Mouse (Mus musculus) embryonic facial prominence, embryonic 13.5 days (tissue): ENCODE data around the gene Lcp1. TPM values are rescaled to one million over a fixed set of nuclear protein-coding genes. Genes with fewer than 3 reads are reported as not detected.
"Not testable (repeated sequence)": the region's sequence is repeated elsewhere in the genome, so short reads cannot be mapped to it uniquely, and the experiment has no call there.

Experiments
- ATAC-seq: fragments of 200-750 bp; cut with Nextera tagmentation; 2 replicates; pipeline ENCODE4 v1.8.0; 2017; ENCODE audit warnings: low read depth; ENCODE audit not compliant: insufficient number of reproducible peaks, insufficient read depth, low FRiP score, low TSS enrichment
- H3K27ac ChIP-seq: fragments of 300-500 bp; sonication (generic); 2 replicates; pipeline ENCODE4 v1.5.1; 2015; ENCODE audit warnings: moderate library complexity, mild to moderate bottlenecking, inconsistent platforms
- H3K27me3 ChIP-seq: fragments of 300-500 bp; sonication (generic); 2 replicates; pipeline ENCODE4 v1.6.1; 2015; ENCODE audit warnings: mild to moderate bottlenecking, inconsistent platforms
- H3K36me3 ChIP-seq: fragments of 300-500 bp; sonication (generic); 2 replicates; pipeline ENCODE4 v1.6.1; 2015; ENCODE audit warnings: mild to moderate bottlenecking, inconsistent platforms
- H3K4me1 ChIP-seq: fragments of 300-500 bp; sonication (generic); 2 replicates; pipeline ENCODE4 v1.6.1; 2015; ENCODE audit warnings: inconsistent platforms
- H3K4me2 ChIP-seq: fragments of 300-500 bp; sonication (generic); 2 replicates; pipeline ENCODE4 v1.6.1; 2015; ENCODE audit warnings: moderate library complexity, mild to moderate bottlenecking, inconsistent platforms
- H3K4me3 ChIP-seq: fragments of 300-500 bp; sonication (generic); 2 replicates; pipeline ENCODE4 v1.5.1; 2015; ENCODE audit warnings: mild to moderate bottlenecking, inconsistent platforms
- H3K9ac ChIP-seq: fragments of 300-500 bp; sonication (generic); 2 replicates; pipeline ENCODE4 v1.6.1; 2015; ENCODE audit warnings: mild to moderate bottlenecking, inconsistent platforms
- H3K9me3 ChIP-seq: fragments of 300-500 bp; sonication (generic); 2 replicates; pipeline ENCODE4 v1.6.1; 2016; ENCODE audit warnings: inconsistent platforms
- WGBS: fragments of 180-500 bp; shearing (Covaris S2); methylation state at CpG from one replicate; pipeline ENCODE4 v1.1.7; 2015; ENCODE audit warnings: mixed read lengths; 5-methylcytosine and 5-hydroxymethylcytosine counted together
- polyA plus RNA-seq: library from polyadenylated mRNA; unstranded; fragments of >200 nt; fragmentation: Nextera tagmentation; extraction: Ambion mirVana; gene quantifications from 2 replicates; pipeline ENCODE4 v1.2.1, GENCODE M21; 2015

Gene Lcp1
- polyA plus RNA-seq: 24.9 and 28.7 TPM in 2 replicates

DNA sequence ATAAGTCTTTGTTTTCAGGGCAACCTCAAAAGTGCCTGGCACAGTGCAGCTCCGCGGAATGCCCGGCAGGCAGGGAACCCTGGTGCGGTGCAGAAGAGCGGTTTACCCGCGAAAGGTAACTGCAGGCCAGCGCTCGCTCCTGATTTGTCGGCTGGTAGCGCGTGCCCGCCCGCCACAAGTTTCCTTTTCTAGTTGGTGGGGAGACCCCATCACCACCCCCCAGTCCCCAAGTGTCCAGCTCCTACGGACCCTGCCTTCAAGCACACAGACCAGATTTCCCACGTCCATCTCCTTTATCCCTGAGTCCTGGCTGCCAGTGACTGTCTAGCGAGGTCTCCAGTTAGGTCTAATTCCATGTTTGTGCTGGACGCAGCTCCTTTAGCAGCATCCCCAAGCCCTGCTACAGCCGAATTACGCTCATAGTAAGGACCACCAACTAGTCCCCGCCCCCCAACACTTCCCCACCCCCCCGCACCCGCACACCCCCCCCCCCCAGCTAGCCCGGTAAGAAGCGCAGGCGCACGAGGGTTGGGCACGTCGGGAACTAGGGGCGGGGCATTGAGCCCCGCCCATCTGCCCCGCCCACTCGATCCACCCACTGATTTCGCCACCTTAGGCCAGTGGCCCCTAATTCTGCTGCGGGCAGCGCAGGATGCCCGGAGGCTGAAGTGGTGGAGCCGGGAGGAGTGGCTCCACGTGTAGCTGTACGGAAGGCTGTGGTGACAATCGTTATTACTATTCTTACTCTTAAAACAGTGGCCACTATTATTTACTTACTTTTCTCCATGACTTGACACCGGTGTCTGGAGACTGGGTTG is at the start of gene Lcp1, which contains the start of gene Lrrc63:
Lcp1 (plus strand) TSS at position 601 of the 818 bp plus-strand sequence.
Lrrc63 (minus strand) TSS at position 381 of the 818 bp plus-strand sequence.
- ATAC-seq: peak; percentile 85
- peak within 1 kb of the TSS; percentile 90 for H3K4me2 ChIP-seq
- H3K36me3 ChIP-seq: no peaks in the 10 kb centered on the region
- H3K27me3 ChIP-seq: no peaks in the 10 kb centered on the region
- no peaks in the 10 kb centered on the region for H3K9me3 ChIP-seq
- WGBS: under 1% methylated on average over 42 of the region's 42 CpGs
- H3K4me1 ChIP-seq: no peaks in the 10 kb centered on the region
- H3K4me3 ChIP-seq: peak within 1 kb of the TSS; percentile 60
- peak within 1 kb of the TSS; percentile 57; the same call in 1 of the 2 replicates for H3K27ac ChIP-seq
- peak within 1 kb of the TSS; percentile 72 for H3K9ac ChIP-seq

DNA sequence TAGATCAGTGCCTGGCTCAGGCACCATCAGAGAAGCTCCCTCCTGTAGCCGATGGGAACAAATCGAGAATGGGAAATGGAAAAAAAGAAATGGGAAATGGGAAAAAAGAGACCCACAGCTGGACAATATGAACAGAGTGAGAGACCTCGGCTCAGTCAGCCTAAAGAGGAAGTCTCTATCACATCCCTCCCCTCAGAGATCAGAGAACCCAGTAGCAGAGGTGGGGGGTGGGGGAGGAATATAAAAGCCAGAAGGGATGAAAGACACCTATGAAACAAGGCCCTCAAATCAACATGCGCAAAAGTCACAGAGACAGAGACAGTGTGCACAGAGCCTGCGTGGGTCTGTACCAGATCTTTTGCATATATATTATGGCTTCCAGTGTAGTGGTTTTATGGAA is 27.9 kb upstream of the Lcp1 start:
- Histone ChIP-seq H3K9me3 (no peaks in the 10 kb centered on the region), H3K36me3 (no peaks in the 10 kb centered on the region)
- 88% methylated on average over 5 of the region's 5 CpGs for WGBS

DNA sequence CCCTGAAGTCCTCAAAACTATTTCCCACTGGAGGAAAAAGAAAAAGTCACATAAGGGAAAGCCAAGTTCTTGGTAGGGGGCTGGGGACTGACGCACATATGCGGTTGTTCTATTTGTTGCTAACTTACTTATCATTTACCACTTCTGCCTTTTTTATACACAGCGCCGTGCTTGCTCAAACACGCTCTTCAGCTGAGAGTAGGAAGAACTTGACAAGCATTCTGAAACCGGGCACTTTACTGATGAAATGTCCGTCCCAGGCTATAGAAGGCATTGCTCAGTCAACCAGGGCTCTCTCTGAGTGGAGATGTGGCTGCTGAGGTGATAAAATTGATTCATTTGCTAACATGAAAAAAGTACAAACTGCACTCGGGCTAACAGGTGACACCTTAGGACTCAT is 9.2 kb upstream of the Lcp1 start:
- no peak overlapping the region for H3K9ac ChIP-seq
- no peak overlapping the region for H3K4me3 ChIP-seq
- H3K4me1 ChIP-seq: no peaks in the 10 kb centered on the region
- H3K27me3 ChIP-seq: no peaks in the 10 kb centered on the region
- H3K36me3 ChIP-seq: no peaks in the 10 kb centered on the region
- H3K9me3 ChIP-seq: no peaks in the 10 kb centered on the region
- ATAC-seq: no peak
- no peak overlapping the region for H3K27ac ChIP-seq
- H3K4me2 ChIP-seq: no peak overlapping the region
- WGBS: 81% methylated on average over 8 of the region's 8 CpGs

More for the DNA sequence above, 27.9 kb upstream of the Lcp1 start:
- no peaks in the 10 kb centered on the region for H3K4me1 ChIP-seq
- H3K4me3 ChIP-seq: no peak overlapping the region
- no peak overlapping the region for H3K9ac ChIP-seq
- no peak for ATAC-seq
- H3K4me2 ChIP-seq: no peak overlapping the region
- H3K27ac ChIP-seq: no peak overlapping the region
- H3K27me3 ChIP-seq: no peaks in the 10 kb centered on the region

DNA sequence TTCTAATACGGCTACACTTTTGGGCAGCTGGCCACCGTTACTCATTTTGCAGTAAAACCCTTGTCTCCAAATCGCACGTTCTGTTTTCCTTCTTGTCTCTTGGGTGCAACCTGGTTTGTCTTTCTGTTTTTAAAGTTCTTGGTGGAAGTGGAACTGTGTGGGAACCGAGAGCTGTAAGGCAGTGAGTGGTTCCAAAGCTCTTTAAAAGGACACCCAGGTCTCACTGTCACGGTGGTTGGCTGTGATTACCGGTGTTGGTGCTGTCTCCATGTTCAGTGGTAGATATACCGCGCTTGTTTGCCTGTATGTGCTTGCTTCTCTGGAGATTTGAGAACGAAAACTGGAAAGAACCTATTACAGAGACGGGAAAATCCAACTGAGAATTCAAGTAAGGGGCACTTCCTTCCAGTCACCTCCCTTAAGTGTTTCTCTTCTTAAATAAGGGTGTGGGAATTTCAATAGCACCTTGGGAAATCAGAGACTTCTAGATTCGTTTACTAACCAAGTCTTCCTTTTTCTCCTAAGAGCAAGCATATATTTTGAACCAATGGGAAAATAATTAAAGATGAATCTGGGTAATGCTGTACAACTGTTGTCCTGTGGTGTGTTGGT is 529 bp downstream of the Lcp1 start:
- no peaks in the 10 kb centered on the region for H3K27me3 ChIP-seq
- no peaks in the 10 kb centered on the region for H3K9me3 ChIP-seq
- H3K27ac ChIP-seq: no peak overlapping the region
- H3K4me2 ChIP-seq: peak overlapping the region; percentile 90
- no peaks in the 10 kb centered on the region for H3K36me3 ChIP-seq
- H3K4me1 ChIP-seq: no peaks in the 10 kb centered on the region
- WGBS: 4% methylated on average over 12 of the region's 12 CpGs
- ATAC-seq: no peak
- H3K4me3 ChIP-seq: peak overlapping the region; percentile 60
- H3K9ac ChIP-seq: peak overlapping the region; percentile 64

- 74% methylated on average over 25 of the region's 25 CpGs for WGBS
- no peaks in the 10 kb centered on the region for H3K36me3 ChIP-seq
- no peak for ATAC-seq
- H3K9ac ChIP-seq: no peak overlapping the region
- H3K4me2 ChIP-seq: no peak overlapping the region; the same call in 1 of the 2 replicates
- H3K27me3 ChIP-seq: no peaks in the 10 kb centered on the region
- no peaks in the 10 kb centered on the region for H3K9me3 ChIP-seq
- no peaks in the 10 kb centered on the region for H3K4me1 ChIP-seq
- no peak overlapping the region for H3K4me3 ChIP-seq
- no peak overlapping the region for H3K27ac ChIP-seq
Observed at GRCm38 (mm10) chr14:75136119-75136966, 5.4 kb downstream of the Lcp1 start.

DNA sequence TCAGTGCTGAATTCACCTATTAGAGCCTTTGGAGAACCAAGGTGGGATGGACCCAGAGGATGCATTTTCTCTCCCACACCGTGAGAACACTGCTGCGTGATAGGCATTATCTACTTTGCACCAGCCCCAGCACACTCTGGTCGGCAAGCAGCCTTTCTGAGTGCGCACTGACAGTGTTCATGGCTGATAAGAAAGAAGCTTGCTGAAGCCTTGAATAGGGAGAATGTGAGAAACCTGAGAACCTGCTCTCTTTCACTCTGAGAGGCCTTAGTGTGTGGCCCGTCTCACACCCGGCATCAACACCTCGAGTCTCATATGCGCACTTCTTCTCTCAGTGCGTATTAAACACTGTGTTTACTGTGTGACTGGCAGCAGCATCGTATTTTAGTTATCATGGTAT is 7.6 kb downstream of the Lcp1 start:
- Histone ChIP-seq H3K9me3 (no peaks in the 10 kb centered on the region), H3K4me3 (no peak overlapping the region), H3K9ac (no peak overlapping the region), H3K36me3 (no peaks in the 10 kb centered on the region), H3K27ac (no peak overlapping the region), H3K4me1 (no peaks in the 10 kb centered on the region), H3K4me2 (no peak overlapping the region), H3K27me3 (no peaks in the 10 kb centered on the region)
- ATAC-seq: no peak
- WGBS: 77% methylated on average over 10 of the region's 10 CpGs

DNA sequence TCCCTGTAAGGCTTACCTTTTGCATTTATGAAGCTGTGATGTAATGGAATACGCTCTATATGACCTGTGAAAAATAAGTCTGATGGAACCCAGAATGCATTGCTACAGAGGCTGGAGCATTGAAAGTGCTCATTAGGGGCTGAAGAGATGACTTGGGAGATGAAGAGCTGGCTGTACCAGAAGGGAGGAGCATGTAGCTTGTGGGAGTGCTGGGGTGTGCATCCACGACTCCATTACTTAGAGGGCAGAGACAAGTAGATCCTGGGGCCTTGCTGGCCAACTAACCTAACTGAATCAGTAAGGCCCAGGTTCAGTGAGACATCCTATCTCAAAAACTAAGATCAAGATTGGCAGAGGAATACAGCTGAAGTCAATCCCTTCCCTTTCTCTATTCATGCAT is 8.3 kb downstream of the Lcp1 start:
- no peaks in the 10 kb centered on the region for H3K27me3 ChIP-seq

DNA sequence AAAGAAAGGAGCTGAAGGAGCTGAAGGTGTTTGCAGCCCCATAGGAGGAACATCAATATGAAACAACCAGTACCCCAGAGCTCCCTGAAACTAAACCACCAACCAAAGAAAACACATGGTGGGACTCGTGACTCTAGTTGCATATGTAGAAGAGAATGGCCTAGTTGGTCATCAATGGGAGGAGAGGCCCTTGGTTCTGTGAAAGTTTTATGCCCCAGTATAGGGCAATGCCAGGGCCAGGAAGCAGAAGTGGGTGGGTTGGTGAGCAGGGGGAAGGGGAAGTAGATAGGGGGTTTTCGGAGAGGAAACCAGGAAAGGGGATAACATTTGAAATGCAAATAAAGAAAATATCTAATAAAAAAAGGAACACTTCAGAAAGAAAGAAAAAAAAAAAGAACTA is 16.8 kb downstream of the Lcp1 start:
- H3K9ac ChIP-seq, H3K4me1 ChIP-seq, H3K27me3 ChIP-seq, ATAC-seq, H3K27ac ChIP-seq, H3K9me3 ChIP-seq, H3K4me3 ChIP-seq, H3K36me3 ChIP-seq, H3K4me2 ChIP-seq: not testable (repeated sequence)
- 95% methylated on average over 2 of the region's 2 CpGs for WGBS

More for the DNA sequence above, 8.3 kb downstream of the Lcp1 start:
- H3K9me3 ChIP-seq: no peaks in the 10 kb centered on the region
- H3K9ac ChIP-seq: no peak overlapping the region
- no peaks in the 10 kb centered on the region for H3K36me3 ChIP-seq
- H3K4me1 ChIP-seq: no peaks in the 10 kb centered on the region
- no peak overlapping the region for H3K4me3 ChIP-seq
- ATAC-seq: no peak
- no peak overlapping the region for H3K4me2 ChIP-seq
- 82% methylated on average over 2 of the region's 2 CpGs for WGBS
- no peak overlapping the region for H3K27ac ChIP-seq

- H3K9ac ChIP-seq: no peak overlapping the region
- no peaks in the 10 kb centered on the region for H3K9me3 ChIP-seq
- ATAC-seq: no peak
- no peak overlapping the region for H3K4me3 ChIP-seq
- H3K27me3 ChIP-seq: no peaks in the 10 kb centered on the region
- 72% methylated on average over 9 of the region's 9 CpGs for WGBS
- H3K27ac ChIP-seq: no peak overlapping the region
- H3K4me1 ChIP-seq: no peaks in the 10 kb centered on the region
- H3K4me2 ChIP-seq: no peak overlapping the region
- no peaks in the 10 kb centered on the region for H3K36me3 ChIP-seq
Observed at GRCm38 (mm10) chr14:75148229-75148628, 17.3 kb downstream of the Lcp1 start.

DNA sequence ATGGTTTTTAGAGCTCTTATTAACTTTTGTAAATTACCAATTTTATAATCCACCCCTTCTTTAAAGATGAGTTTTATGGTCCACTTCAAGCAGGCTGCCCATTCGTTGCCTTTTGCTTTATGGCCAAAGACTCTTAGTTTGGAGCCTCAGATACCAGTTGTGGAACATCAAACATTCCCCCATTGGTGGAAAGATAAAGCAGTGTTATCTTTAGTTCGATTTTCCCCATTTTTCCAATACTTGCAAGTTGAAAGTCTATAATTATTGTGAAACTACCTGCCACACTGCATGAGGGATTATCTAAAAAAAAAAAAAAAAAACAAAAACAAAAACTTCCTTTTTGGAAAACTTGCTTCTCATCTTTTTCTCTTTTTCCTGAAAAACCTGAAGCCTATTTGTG is 19.8 kb downstream of the Lcp1 start:
- no peak for ATAC-seq
- no peak overlapping the region for H3K9ac ChIP-seq
- WGBS: 70% methylated on average over 2 of the region's 2 CpGs
- H3K4me2 ChIP-seq: no peak overlapping the region
- no peaks in the 10 kb centered on the region for H3K4me1 ChIP-seq
- H3K27ac ChIP-seq: no peak overlapping the region
- no peaks in the 10 kb centered on the region for H3K27me3 ChIP-seq
- no peak overlapping the region for H3K4me3 ChIP-seq
- no peaks in the 10 kb centered on the region for H3K9me3 ChIP-seq
- H3K36me3 ChIP-seq: no peaks in the 10 kb centered on the region

GRCm38 (mm10) chr14:75151146-75151545 is 20.2 kb downstream of the Lcp1 start:
- Histone ChIP-seq H3K27ac (no peak overlapping the region), H3K4me2 (no peak overlapping the region), H3K4me3 (no peak overlapping the region), H3K36me3 (no peaks in the 10 kb centered on the region), H3K27me3 (no peaks in the 10 kb centered on the region), H3K4me1 (no peaks in the 10 kb centered on the region), H3K9me3 (no peaks in the 10 kb centered on the region), H3K9ac (no peak overlapping the region)
- ATAC-seq: no peak
- 78% methylated on average over 3 of the region's 3 CpGs for WGBS
